Mouse (Mus musculus) c-Kit-positive CD71-positive TER-119-positive erythroid progenitor cells, embryonic 14.5 days (primary cell): ENCODE measurements around the gene Gm3099.
"Not testable (repeated sequence)": the region's sequence is repeated elsewhere in the genome, so short reads cannot be mapped to it uniquely, and the experiment has no call there.

ENCODE experiments used
- DNase-seq: peaks from one replicate; pipeline ENCODE4 v3.0.0-alpha.2; 2013; ENCODE audit warnings: low spot score

Gene Gm3099

DNA sequence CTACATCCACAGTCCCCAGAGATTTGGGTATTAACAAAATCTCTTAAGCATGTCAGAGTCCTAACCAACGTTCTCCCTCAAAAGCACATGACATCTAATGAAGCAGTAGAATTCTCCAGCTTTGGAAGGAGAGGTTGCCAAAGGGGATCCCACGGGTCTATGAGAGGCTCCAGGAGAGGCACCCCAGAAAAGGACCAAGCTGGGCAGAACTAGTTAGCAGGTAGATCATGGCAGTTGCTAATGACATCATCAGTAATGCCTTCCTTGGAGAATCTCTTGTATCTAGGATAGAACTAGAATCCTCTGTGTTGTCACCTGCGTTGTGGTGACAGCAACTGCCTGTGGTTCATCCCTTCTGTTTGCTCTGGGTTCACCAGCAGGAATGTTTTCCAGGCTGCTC is at the start of gene Gm3099:
TSS of gene Gm3099 (plus strand) at position 301 of the 400 bp plus-strand sequence.
- not testable (repeated sequence) for DNase-seq

DNA sequence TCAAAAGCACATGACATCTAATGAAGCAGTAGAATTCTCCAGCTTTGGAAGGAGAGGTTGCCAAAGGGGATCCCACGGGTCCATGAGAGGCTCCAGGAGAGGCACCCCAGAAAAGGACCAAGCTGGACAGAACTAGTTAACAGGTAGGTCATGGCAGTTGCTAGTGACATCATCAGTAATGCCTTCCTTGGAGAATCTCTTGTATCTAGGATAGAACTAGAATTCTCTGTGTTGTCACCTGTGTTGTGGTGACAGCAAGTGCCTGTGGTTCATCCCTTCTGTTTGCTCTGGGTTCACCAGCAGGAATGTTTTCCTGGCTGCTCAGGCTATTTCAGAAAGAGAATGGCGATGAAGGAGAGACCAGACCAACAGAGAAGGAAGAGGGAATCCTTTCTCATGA is 34.9 kb upstream of the Gm3099 start, which contains the start of gene Gm3095:
TSS of gene Gm3095 (plus strand) at position 301 of the 400 bp plus-strand sequence.
- not testable (repeated sequence) for DNase-seq

DNA sequence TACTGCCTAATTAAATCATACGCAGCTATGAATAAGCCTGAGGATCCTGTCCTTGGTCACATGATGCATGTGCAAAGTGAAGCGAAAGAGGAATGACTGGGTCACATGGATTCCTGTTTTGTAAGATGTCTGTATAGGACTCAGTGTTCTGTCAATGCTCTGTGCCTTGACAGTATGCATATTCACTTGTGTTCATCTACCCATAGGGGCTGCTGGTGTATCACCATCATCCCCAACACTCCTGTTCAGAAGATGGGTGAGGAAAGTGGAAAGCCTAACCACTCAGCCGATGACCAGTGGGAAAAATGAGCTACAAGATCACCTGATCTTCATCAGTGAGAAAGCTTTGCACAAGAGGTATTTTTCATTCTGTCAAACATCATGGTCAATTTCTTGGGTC is 25.4 kb downstream of the Gm3099 start, which contains the start of gene Gm5796:
TSS of gene Gm5796 (plus strand) at position 301 of the 400 bp plus-strand sequence.
- not testable (repeated sequence) for DNase-seq
